Mouse (Mus musculus) skeletal muscle tissue, adult 2 months (tissue): ENCODE measurements around the gene Ppme1.

Experiments
- DNase-seq: peaks from one replicate; pipeline ENCODE4 v3.0.0-alpha.2; 2012; ENCODE audit warnings: low read depth, low spot score

Gene Ppme1

DNA sequence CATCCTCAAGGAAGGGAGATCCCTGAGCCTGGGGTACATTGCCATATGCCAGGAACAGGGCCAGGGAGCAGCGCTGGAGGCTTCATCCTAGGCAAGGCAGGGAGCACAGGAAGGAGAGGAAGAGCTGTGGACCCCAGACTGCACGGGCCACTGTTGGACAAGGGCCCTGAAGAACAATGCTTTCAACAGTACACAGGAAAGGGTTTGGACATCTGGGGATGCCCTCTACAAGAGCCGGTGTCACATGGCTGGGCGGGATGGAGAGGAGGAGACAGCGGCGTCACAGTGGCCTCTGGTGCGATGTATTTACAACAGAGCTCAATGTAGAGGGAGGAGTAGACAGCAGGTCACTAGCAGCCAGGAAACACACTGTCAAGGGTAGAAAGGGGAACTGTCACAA lies 44.6 kb downstream of the Ppme1 start:
- DNase-seq: no peak

DNA sequence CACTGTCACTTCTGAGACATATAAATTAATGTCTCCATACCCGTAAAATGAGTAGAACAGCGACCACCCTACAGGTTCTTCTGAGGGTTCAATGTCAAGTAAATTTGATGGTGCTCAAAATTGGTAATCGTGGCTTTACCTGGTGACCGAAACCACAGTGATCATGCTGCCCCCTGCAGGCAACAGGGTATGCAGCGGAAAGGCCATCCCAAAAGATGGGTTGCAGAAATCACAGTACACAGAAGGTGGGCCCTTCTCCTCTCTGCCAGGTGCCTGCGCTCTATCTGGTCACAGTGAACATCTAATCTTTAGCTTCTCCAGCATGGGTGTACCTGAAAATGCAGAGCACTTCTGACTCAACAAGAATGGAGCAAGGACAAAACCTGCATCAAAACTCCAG lies 46.6 kb downstream of the Ppme1 start:
- no peak for DNase-seq

DNA sequence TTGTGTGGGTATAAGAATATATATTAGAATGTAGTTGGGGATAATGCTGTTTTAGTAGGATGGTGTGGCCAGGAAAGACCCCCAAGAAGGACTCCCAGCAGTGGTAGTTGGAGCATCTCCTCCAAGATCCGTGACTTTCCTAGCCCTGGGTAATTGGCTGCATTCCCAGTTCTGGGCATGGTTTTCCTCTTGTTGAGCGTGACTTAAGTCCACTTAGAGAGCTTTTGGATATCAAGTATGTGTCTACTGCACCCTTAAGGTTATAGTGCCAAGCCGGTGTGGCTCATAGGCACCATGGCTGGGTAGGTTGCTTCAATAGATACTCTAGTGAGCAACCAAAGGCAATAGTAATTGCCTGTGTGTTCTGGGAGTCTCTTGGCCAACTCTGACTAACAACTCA lies 48.4 kb downstream of the Ppme1 start:
- no peak for DNase-seq

DNA sequence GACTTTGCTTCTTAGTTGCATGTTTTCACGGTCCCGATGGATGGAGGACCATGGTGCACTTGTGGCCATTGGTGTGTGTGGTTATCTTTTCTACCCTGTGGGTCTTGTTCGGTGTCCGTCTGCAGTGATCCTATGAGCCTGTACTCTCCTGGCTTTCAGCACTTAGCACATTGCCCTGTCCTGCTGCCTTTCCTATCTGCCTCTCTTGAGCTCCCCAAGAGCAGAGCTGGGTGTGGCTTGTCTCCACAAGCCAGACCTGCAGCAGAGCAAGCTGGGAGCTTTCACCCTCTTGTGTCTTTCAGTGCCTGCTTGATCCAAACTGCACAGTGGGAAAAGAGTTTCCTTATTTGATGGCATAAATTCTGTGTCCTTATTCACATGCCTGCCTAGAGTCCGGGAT lies 54.6 kb downstream of the Ppme1 start:
- no peak for DNase-seq

DNA sequence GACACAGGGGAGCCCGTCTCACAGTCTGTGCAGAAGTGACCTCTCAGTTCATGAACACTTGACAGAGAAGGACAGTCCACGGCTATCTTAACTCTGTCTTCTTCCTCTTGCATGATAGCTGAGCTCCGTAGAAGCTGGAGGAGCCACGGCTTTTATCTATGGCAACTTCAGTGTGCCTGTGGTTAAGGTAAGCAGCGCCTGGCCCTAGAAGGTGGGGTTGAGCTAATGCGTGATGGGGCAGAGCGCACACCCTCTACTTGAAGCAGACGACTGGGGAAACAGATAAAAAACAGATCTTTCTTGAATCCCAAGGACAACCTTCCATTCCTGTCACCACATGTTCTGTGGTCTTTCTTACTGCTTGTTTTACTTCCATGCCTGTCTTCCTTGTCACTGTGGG lies 55.2 kb downstream of the Ppme1 start:
- no peak for DNase-seq

DNA sequence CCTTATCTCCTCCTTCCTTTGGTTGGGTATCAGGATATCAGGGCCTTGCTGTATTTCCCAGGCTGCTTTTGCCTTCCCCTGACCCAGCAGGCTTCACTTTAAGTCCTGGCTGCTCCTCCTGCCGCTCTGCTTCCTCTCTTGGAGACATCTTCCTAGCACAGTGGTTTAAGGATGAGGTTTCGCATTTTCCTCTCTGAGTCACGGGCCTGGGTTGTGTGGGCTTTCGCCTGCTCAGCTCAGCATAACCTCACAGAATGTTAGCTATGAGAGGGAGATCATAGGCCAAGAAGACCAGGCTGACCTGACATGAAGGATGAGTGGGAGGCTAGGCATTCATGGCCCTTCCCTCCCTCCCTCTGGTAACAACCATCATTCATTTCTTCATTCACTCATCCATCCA lies 59.4 kb downstream of the Ppme1 start:
- DNase-seq: no peak

DNA sequence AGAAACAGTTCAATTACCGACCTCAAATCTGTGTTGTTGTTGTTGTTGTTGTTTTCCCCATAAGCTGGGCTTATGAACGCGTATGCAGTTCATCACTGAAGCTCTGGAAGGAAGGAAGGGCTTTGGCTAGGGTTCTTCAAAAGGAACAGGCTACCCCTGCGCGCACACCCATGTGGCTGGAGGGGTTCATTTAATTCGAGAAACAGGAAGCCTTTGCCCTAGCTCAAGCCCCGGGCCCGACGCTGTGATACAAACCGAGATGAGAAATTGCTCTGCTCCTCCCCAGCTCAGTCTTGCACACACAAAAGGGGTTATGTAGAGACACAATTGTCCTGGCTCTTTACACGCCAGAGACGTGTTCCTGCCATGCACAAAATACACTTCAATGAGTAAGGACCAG lies 61.8 kb downstream of the Ppme1 start:
- DNase-seq: no peak

DNA sequence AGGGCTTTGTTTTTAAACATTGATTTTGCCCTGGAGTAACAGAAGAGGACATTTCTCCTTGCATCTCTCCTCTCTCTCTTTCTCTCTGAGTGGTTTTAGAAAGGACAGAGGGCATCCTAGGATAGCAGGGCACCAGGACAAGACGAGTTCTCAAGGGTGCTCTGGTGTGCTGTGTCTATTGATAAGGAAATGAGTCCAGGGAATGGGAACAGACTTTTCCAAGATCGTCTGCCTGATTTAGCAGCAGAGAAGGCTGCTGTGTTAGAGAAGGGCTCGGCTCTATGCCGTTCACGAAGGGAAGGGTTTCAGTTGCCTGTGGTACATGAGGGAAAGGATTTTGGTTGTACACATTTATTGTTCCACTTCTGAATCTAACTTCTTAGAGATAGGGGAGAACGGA lies 62.4 kb downstream of the Ppme1 start:
- DNase-seq: no peak

DNA sequence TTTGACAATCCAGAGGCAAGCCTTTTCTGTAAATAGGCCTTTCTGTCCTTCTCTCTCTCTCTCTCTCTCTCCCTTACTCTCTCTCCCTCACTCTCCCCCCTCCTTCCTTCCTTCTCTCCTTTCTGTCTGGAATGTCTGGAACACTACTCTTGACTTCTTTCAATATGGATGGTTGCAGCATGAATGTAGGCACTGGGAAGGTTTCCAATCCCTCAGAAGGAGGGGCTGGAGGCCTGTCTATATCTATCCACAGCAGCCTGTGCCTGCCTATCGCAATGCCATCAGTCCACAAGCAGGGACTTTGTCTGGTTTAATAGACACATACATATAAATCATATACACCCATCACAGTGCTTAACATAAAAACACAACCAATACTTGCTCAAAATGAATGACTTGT lies 62.9 kb downstream of the Ppme1 start:
- no peak for DNase-seq

DNA sequence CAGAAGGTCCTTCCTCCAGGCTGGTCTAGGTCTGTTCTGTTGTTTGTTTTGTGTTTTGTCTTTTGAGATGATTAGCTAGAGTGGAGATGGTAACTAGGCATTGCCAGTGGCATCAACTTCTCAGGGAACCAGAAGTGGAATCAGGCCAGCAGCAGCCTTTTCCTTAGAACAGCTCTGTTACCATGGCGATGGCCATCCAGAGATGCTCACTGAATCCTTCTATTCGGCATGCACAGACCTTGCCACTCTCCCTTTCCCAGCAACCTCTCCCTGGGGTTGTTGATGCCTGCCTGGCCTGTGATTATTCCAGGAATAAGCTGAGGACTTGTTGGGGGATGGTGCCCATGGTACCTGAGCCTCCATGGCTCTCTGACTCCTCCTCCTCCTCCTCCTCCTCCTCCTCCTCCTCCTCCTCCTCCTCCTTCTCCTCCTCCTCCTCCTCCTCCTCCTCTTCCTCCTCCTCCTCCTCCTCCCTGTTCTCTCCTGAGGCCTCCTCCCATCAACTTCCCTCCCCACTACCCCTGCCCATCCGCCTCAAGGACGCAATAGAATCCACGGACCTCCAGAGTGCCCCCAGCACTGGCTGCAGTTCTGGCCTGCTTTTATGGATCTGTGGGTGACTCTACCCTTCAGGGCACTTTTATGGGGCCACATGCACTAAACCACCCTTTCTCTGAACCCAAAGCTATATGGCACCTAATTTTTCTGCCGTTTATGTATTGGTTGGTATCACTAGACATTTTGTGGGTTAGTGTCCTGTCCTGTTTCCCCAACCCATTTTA lies 64.0 kb downstream of the Ppme1 start:
- DNase-seq: no peak

DNA sequence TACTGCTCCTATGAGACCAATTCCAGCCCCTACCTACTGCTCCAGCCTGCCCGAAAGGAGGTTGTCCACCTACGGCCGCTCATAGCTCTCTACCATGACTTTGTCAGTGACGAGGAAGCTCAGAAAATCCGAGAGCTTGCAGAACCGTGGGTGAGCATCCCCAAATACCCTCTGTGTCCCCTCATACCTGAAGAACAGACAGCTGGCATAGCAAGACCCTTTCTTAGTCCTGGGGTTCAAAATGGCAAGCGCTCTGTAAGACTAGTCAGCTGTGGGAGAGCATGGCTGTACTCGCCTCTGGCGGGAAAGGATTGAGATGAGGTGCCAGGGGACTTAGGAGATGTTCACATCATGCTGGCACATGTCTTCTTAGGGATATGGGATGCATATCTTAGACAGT lies 66.2 kb downstream of the Ppme1 start:
- no peak for DNase-seq

DNA sequence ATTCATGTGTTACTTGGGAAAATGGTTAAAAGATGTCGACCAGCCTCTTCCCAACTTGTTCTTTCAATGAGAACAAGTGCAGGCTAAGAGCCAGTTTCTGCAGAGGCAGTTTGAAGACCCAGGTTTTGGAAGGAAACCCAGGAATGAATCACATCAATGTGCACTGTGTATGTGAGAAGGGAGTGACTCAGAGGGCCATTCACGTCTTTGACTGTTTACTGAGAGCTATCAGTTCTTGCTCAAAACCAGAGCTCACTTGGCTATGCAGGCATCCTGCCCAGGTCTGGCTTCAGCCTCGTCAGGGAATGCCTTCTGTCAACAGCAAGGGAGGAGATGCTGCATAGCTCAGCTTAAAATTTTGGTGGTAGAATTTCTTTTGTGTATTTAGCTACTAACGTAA lies 69.8 kb downstream of the Ppme1 start:
- DNase-seq: peak; percentile 36

DNA sequence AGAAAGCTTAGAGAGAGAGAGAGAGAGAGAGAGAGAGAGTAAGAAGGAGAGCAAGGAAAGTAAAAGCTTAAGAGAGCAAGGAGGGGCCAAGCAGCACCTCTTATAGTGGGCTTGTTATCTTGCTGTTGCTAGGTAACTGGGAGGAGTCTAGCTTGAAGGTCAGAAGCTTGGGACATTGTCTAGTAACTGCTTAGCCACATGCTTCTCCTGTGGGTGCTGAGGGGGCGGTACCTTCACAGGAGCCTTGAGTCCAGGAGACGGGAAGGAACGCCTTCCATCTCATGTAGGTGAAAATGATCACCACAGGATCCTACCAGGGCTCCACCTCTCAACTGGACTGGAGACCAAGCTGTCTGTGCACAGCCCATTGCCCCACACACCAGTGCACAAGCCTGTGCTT lies 70.7 kb downstream of the Ppme1 start:
- DNase-seq: no peak

DNA sequence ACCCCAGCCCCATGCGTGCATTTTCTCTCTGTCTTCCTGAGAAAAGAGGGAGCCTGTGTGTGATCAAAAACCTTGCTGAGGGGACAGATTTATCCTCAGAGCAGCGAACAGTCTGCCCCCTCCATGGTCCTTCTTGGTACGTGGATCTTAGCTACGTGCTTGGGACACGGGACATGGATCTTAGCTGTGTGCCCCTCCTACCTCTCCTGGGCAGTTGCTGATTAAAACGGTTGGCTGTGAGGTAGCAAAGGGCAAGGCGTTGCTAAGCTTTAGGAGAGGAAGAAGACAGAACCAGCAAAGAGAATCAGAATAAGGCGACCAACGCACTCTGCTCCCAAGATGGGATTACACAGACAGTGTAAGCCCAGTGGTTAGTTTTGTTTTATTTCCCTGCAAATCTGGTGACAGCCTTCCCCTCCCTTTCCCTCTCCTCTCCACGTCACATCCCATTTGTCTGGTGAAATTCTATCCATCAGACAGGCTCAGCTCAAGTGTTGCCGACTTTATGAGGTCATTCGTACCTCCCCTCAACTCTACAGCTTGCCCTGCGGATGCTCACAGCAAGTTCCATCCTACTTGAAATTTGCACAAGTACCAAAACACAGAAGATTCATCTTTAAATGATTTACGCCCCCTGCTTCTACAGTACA lies 73.1 kb downstream of the Ppme1 start:
- DNase-seq: no peak

DNA sequence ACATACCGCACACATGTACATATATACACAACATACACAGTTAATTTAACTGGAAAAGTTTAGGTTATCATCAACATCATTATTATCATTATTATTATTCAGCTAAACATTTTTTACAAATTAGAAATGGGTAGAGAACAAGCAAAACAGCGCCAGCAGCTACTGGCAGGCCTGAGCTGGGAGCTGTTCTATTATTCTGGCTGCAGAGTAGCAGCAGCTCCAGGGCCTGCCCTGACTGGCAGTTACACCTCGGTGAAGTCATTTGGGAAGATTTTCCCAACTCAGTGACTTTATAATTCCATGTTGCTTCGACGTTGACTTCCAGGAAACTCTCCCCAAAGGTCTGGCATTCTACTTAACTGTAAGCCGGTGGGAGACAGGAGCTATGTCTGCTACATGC lies 75.4 kb downstream of the Ppme1 start:
- no peak for DNase-seq

DNA sequence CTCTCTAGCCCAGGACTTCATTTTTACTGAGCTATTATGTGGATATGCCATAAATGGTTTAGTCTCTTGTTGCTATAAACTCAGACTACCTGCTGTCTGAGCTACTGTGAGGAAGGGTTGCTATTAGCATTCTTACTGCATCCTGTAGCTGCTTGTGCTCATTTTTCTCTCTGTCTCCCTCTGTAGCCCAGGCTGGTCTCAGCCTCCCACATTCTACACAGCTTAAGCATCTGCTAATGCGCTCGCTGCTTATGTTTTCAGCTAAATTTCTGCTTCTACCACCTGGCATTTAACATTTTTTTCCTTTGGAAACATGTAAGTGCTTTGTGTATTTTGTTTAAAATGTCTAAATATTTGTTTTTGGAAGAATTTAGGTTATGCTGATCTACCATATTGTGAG lies 76.4 kb downstream of the Ppme1 start:
- DNase-seq: no peak

DNA sequence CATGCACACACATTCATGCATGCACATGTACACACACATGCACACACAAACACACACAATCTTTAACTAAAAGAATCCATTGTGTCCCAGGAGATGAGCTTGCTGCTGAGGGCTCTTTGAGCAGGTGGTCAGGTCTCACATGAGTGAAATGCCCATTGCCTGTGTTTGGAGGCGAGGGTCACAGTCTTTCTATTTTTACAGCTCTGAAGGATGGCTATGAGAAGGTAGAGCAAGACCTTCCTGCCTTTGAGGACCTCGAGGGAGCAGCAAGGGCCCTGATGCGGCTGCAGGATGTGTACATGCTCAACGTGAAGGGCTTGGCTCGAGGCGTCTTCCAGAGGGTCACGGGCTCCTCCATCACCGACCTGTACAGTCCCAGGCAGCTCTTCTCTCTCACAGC lies 78.6 kb downstream of the Ppme1 start:
- DNase-seq: no peak

DNA sequence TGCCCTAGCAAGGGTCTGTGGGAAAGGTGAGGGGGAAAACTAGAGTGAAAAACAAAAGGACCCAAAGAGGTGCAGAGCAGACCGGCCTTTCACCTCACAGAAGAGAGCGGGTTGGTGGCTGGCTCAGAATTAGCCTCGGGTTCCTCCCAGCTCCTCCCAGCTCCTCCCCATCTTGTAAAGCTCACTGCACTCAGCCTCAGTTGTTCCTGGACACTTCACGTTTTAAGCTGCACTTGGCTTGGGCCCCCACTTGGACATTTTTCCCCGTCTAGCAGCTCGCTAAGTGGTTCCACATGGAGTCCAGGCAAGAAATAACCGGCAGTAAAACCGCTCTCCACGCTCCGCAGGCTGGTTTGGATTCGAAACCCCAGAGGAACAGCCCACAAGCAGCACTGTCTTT lies 83.5 kb downstream of the Ppme1 start:
- peak; percentile 3 for DNase-seq

DNA sequence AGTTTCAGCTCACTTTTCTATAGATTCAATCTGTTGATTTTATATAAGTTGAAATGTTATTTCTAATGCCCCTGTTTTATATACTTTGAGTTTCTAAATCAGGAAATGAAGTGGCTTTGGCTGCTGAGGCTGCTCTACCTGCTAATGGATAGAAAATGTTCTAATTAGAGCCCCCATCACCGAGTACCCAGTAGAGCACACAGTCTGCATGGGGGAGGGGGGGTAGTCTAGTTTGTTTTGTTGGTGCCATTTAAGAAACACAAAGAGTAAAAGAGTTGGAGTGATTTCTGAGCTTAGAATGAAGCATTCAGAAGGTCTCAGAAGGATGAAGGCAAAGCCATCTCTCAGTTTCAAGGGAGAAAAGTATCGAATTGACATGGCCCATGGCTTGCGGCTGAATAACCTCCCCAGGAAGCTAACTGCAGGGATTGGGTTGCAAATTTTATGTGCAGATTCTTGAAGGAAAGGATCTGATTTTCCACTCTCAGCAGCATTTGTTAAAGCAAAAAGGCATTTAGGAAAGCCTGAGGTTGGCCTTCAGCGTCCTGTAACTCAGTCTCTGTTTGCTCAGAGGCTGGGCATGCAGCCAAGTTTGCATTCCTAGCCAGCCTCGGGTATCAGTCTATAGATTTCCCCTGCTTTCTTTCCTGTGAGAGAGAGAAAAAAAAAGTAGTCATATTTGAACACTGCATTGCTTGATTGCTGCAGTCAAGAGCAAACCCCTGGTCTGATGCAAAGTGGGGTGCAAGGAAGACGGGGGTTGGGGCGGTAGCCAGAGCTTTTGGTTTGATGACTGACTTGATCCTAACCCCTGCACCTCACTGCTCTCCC lies 84.1 kb downstream of the Ppme1 start:
- peak; percentile 11 for DNase-seq

DNA sequence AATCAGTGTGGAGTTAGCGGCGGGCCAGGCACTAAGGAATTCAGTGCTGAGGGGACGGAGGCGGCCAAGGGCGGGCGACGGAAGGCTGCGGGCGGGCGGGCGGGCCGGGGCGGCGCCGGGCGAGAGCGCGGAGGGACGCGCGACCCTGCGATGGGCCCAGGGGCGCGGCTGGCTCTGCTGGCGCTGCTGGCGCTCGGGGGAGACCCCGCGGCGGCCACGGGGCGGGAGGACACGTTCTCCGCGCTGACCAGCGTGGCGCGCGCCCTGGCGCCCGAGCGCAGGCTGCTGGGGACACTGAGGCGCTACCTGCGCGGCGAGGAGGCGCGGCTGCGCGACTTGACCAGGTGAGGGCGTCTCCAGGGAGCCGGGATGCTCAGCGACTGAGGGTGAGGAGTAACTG lies 86.7 kb downstream of the Ppme1 start, which contains the start of gene P4ha3:
TSS of gene P4ha3 (plus strand) at position 138 of the 400 bp plus-strand sequence.
- DNase-seq: no peak

DNA sequence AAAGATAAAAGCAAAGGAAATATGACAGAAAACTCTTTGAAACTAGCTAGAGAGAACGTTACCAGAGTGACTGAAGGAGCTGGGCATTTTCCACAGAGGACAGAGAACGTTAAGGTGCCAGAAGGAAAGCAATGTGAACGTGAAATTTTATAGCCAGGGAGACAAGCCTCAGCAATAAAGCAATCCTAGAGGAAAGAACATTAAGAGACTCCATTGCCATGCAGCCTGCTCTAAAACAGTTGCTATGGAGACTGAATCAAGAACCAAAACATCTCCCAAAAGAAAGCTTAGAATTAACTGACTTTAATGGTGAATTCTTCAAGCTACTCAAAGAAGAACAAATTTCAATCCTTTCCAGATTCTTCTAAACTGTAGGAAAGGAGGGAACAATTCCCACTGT lies 88.8 kb downstream of the Ppme1 start:
- no peak for DNase-seq

DNA sequence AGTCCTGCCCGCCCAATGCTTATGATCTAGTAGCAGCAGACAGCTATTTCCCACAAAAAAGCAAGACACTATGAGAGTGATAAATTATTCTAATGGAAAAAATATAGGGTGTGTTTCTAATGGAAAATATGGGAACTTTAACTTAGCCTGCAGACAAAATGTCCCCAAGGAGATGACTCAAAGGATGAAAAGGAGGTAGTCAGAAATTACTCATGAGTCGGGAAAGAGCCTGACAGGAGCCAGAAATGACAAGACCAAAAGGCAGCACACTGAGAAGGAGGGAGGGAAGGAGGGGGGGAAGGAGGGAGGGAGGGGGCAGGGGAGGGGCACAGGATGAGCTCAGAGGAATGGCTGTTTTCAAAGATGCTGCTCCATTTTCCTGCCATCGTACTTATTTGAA lies 90.5 kb downstream of the Ppme1 start:
- peak; percentile 18 for DNase-seq

DNA sequence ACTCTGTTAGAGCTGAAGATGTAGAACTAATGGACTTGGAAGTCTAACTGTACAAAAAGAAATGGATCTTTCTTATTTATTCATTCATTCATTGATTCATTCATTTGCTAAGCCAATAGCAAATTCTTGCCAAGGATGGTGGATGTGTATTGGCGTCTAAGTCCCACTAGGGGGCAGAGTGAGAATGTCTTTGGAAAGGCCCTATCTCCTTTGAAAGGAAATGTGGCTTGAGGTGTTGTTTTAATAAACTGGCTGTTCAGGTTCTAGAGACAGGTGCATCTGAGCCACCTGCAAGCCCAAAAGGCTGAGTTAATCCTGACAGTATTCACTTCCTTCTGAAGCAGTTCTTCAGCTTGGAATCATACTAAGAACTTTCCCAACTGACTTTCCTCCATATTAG lies 92.3 kb downstream of the Ppme1 start:
- DNase-seq: peak; percentile 31
